Mouse (Mus musculus) T-helper 1 cell (primary cell): Measurements from ENCODE around the gene Cep112.

Experiments used
- in situ Hi-C: fragments of 300-600 bp; cut with MboI, MseI; formaldehyde crosslinking; loops from one replicate; pipeline ENCODE4 v1.15.1; 2025; ENCODE audit warnings: high pct_unique_total_duplicates

Cep112 gene

GRCm38 (mm10) chr11:108443893-108444563 lies 19.0 kb downstream of the Cep112 start:
- in situ Hi-C loops: no loop called here

GRCm38 (mm10) chr11:108447148-108447547 lies 22.2 kb downstream of the Cep112 start:
- in situ Hi-C loops: no loop called here

GRCm38 (mm10) chr11:108449811-108450210 lies 24.8 kb downstream of the Cep112 start:
- in situ Hi-C loops: loop anchor here (25.0 kb wide), 2 partner anchors 587 to 737 kb away; no protein-coding TSS in a partner anchor

- in situ Hi-C loops: loop anchor here (25.0 kb wide), 2 partner anchors 578 to 728 kb away; no protein-coding TSS in a partner anchor
Measured at GRCm38 (mm10) chr11:108459599-108459998, 34.6 kb downstream of the Cep112 start.

- in situ Hi-C loops: loop anchor here (25.0 kb wide), 2 partner anchors 573 to 723 kb away; no protein-coding TSS in a partner anchor
Measured at GRCm38 (mm10) chr11:108464138-108464537, 39.1 kb downstream of the Cep112 start.

GRCm38 (mm10) chr11:108464715-108465301 lies 39.8 kb downstream of the Cep112 start:
- in situ Hi-C loops: loop anchor here (25.0 kb wide), 2 partner anchors 572 to 722 kb away; no protein-coding TSS in a partner anchor

DNA sequence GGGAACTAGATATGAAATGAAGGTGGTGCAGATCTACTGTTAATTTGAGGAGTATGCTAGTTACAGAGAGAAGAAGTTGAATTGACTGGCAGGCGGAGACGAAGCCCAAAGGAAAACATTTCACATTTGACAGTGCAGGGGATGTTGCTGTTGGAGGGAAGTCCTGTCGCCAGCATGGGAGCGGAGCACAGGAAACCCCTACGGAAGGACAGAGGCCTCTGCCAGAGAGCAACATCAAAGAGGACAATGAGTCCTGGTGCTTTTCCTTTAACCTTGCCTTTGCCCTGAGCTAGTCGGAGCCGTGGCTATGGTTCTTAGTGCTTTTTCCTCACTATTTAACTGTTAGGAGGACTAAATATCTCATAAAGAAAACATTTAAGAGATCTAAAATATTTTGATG lies 50.7 kb downstream of the Cep112 start:
- in situ Hi-C loops: no loop called here

DNA sequence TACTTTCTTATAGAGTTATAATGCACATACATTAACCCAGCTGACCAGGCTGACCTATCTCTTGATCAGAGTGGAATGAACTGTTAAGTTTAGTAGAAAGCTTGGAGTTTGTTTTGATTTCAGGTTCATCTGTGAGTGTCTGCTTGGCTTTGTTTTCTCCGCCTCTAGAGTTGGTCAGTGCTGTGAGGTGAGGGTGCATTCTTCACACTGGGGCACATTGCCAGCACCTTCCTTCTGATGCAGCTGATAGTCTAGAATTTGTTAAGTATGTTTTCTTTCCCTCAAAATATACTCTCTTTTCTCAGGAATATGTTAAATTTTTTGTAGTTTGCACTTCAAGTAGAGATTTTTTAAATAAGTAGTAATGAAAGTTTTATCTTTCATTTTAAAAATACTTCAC lies 51.2 kb downstream of the Cep112 start:
- in situ Hi-C loops: no loop called here

DNA sequence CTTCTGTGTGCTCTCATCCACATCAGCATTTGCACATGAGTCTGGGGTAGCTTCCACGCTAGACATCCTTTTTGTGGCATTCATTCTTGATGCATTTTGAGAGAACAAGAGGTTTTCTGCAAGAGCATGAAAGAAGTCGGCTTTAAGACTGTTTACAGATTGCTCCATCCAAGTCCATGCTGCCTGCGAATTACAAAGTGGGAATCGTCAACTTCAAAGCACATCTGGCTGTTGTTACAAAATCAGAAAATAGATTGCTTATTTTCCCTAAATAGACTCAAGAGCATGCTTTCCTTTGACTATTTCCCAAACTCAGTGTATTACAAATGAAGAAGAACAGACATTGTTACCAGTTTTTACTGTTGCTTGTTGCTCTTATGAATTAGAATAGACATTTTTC lies 59.0 kb downstream of the Cep112 start:
- in situ Hi-C loops: no loop called here

DNA sequence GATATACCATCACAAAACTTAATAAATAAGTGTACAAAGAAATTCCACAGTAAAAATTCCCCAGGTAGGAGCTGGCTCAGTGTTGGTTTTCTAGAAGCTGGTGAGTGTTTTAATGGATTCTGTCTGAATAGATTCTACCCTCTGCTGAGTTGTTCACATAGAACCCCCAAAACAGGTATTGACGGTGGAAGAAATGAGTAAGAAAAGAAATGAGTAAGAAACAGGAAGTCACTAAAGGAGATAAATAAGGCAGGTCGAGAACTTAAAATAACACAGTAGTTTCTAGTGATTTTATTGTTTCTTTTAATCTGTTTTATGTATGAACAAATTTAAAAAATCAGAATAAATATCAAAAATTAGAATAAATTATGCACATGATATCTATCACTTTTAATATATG lies 63.3 kb downstream of the Cep112 start:
- in situ Hi-C loops: no loop called here

- in situ Hi-C loops: no loop called here
Measured at GRCm38 (mm10) chr11:108489863-108490262, 64.9 kb downstream of the Cep112 start.

DNA sequence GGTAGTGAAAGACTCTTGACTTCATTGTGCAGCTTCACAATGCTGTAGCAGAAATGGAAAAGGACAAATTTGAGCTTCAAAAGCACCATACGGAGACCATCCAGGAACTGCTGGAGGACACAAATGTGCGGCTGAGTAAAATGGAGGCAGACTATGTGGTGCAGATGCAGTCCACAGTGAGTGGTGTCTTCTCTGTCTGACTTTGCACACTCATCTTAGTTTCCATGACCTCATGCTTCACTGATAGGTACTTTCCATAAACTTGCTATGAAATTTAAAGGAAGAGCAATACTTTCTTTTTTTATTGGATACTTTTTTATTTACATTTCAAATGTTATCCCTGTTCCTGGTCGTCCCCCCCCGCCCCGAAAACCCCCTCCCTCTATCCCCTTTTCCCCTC lies 83.2 kb downstream of the Cep112 start:
- in situ Hi-C loops: no loop called here

- in situ Hi-C loops: no loop called here
Measured at GRCm38 (mm10) chr11:108527725-108528363, 102.9 kb downstream of the Cep112 start.

- in situ Hi-C loops: loop anchor here (10.0 kb wide), 1 partner anchor 1312 kb away; no protein-coding TSS in a partner anchor
Measured at GRCm38 (mm10) chr11:108532901-108533300, 107.9 kb downstream of the Cep112 start.

GRCm38 (mm10) chr11:108534014-108534413 lies 109.0 kb downstream of the Cep112 start:
- in situ Hi-C loops: loop anchor here (10.0 kb wide), 1 partner anchor 1311 kb away; no protein-coding TSS in a partner anchor

DNA sequence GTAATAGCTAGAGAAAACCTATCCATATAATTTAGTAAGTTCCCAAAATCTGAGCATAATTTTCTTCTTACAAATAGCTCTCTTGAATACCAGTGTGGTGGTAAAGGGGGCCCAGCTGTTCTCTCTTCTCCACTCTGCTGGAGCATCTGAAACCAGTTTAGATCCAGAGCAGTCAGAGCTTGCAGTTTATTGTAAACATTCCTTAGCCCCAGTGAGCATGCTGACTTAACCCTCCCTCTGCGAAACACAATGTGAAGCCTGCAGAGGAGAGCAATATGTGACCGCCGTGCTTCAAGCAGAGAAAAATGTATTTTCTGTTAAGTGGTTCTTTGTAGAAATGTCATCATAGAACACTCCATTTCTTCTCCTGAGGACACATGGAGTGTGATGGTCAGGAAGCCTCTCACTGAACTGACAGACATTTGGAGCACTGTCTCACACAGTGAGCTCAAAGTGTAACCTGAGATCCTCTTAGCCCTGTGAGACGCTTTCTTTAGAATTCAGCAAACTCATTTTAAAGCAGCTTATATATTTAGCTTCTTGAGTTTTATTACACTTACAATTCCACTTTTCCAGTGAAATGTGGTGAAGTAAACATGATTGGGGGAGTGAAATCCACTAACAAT lies 128.1 kb downstream of the Cep112 start:
- in situ Hi-C loops: no loop called here

DNA sequence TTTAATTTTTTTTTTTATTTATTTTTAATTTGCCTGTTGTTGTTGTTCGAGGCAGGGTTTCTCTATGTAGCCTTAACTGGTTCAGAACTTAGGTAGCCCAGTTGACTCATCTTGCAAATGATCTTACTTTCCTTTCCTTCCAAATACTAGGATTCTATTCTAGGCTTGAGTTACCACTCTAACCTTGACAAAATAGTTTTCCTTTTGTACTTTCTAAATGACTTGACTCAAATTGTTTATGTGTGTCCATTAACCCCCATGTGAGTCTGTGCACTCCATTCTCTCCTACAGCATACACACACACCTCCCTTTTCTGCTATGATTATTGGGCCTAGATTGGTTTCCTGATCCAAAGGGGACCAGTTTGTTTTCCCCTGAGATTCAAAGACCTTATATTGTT lies 128.9 kb downstream of the Cep112 start:
- in situ Hi-C loops: no loop called here

DNA sequence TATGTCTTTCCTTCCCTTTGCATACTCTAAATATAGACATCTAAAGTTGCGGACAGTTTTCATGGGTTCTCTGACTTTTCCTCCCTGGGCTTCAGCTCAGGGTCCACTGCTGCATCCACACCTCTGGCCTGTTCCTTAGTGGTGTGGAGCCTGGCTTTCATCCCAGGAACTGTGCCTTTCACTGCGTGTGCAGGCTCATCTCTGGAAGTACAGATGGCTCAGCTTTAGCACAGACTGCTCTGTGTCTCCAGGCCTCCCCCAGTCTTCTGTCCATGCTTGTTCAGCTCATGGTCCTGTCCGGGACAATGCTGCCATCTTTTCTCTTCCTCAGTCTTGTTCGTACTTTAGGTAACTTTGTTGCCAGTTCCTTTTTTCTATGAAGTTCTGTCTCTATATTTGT lies 133.6 kb downstream of the Cep112 start:
- in situ Hi-C loops: no loop called here

- in situ Hi-C loops: no loop called here
Measured at GRCm38 (mm10) chr11:108559506-108559905, 134.5 kb downstream of the Cep112 start.

- in situ Hi-C loops: no loop called here
Measured at GRCm38 (mm10) chr11:108562076-108562475, 137.1 kb downstream of the Cep112 start.

- in situ Hi-C loops: no loop called here
Measured at GRCm38 (mm10) chr11:108586551-108587184, 161.7 kb downstream of the Cep112 start.
